Mouse (Mus musculus) forebrain, postnatal 0 days (tissue): ENCODE data around the gene Shank2. TPM values are rescaled to one million over a fixed set of nuclear protein-coding genes. Genes with fewer than 3 reads are reported as not detected.

Experiments
- ATAC-seq: fragments of 200-750 bp; cut with Nextera tagmentation; 2 replicates; pipeline ENCODE4 v1.8.0; 2017; ENCODE audit warnings: mild to moderate bottlenecking, moderate library complexity
- DNase-seq: peaks from one replicate; pipeline ENCODE4 v3.0.0-alpha.2; 2015
- H3K27ac ChIP-seq: fragments of 300-500 bp; sonication (generic); 2 replicates; pipeline ENCODE4 v1.5.1; 2014; ENCODE audit warnings: low read depth, mild to moderate bottlenecking, antibody characterized with exemption, low read length, moderate library complexity, mixed read lengths
- H3K27me3 ChIP-seq: fragments of 300-500 bp; sonication (generic); 2 replicates; pipeline ENCODE4 v1.6.1; 2014; ENCODE audit warnings: mild to moderate bottlenecking, low read length, mixed read lengths; ENCODE audit not compliant: insufficient read depth
- H3K36me3 ChIP-seq: fragments of 300-500 bp; sonication (generic); 2 replicates; pipeline ENCODE4 v1.6.1; 2014; ENCODE audit warnings: mild to moderate bottlenecking, moderate library complexity; ENCODE audit not compliant: insufficient read depth
- H3K4me1 ChIP-seq: fragments of 300-500 bp; sonication (generic); 2 replicates; pipeline ENCODE4 v1.6.1; 2014; ENCODE audit warnings: antibody characterized with exemption; ENCODE audit not compliant: insufficient read depth
- H3K4me2 ChIP-seq: fragments of 300-500 bp; sonication (generic); 2 replicates; pipeline ENCODE4 v1.6.1; 2014; ENCODE audit warnings: low read depth, mild to moderate bottlenecking, moderate library complexity
- H3K4me3 ChIP-seq: fragments of 300-500 bp; sonication (generic); 2 replicates; pipeline ENCODE4 v1.5.1; 2014; ENCODE audit warnings: low read depth, low read length, mixed read lengths
- H3K9ac ChIP-seq: fragments of 300-500 bp; sonication (generic); 2 replicates; pipeline ENCODE4 v1.6.1; 2014; ENCODE audit warnings: mild to moderate bottlenecking
- H3K9me3 ChIP-seq: fragments of 300-500 bp; sonication (generic); 2 replicates; pipeline ENCODE4 v1.6.1; 2016; ENCODE audit warnings: low read length
- CTCF ChIP-seq: sonication (generic); IDR thresholded peaks from 2 replicates; pipeline ENCODE4 v1.5.1; 2016; ENCODE audit warnings: antibody characterized with exemption, control low read depth, low read depth
- WGBS: fragments of 180-500 bp; shearing (Covaris S2); extraction: QIAGEN DNeasy Blood & Tissue Kit; methylation state at CpG from one replicate; pipeline ENCODE4 v1.1.7; 2014; 5-methylcytosine and 5-hydroxymethylcytosine counted together
- polyA plus RNA-seq: library from polyadenylated mRNA; unstranded; fragments of >200 nt; fragmentation: Nextera tagmentation; extraction: Ambion mirVana; gene quantifications from 2 replicates; pipeline ENCODE4 v1.2.1, GENCODE M21; 2015
- total RNA-seq: library from RNA; depleted of rRNA; stranded (reverse); fragments of >200 nt; gene quantifications from 2 replicates; pipeline ENCODE4 v1.2.3, GENCODE M21; 2014

Gene Shank2
- total and polyA plus RNA-seq, 2 experiments from 2014 or later, result 8.8 to 29.0 TPM

- no peak overlapping the region for H3K4me2 ChIP-seq
- no peak overlapping the region for H3K4me3 ChIP-seq
- WGBS, result 18% methylated on average over 12 of the region's 12 CpGs
- no peak overlapping the region for H3K9ac ChIP-seq
- DNase-seq (peak; percentile 16), ATAC-seq (no peak)
- H3K4me1 ChIP-seq, result no peaks in the 10 kb centered on the region
- no peaks in the 10 kb centered on the region for H3K36me3 ChIP-seq
- no peak overlapping the region for H3K27ac ChIP-seq
- H3K9me3 ChIP-seq, result no peaks in the 10 kb centered on the region
- TF ChIP-seq CTCF, result peak; percentile 43; the same call in 1 of the 2 replicates
- no peaks in the 10 kb centered on the region for H3K27me3 ChIP-seq
Measured at GRCm38 (mm10) chr7:144052076-144052475, 50.3 kb downstream of the Shank2 start.

- H3K4me1 ChIP-seq, result no peaks in the 10 kb centered on the region
- H3K9ac ChIP-seq, result no peak overlapping the region
- no peaks in the 10 kb centered on the region for H3K27me3 ChIP-seq
- no peak for DNase-seq
- no peak overlapping the region for H3K4me2 ChIP-seq
- TF ChIP-seq CTCF, result no peak
- no peaks in the 10 kb centered on the region for H3K9me3 ChIP-seq
- no peak overlapping the region for H3K4me3 ChIP-seq
- ATAC-seq, result no peak
- no peaks in the 10 kb centered on the region for H3K36me3 ChIP-seq
- no peak overlapping the region for H3K27ac ChIP-seq
- 72% methylated on average over 6 of the region's 6 CpGs for WGBS
Measured at GRCm38 (mm10) chr7:144055188-144055587, 53.5 kb downstream of the Shank2 start.

- Histone ChIP-seq H3K4me3 (no peak overlapping the region), H3K4me1 (no peaks in the 10 kb centered on the region), H3K27me3 (no peaks in the 10 kb centered on the region), H3K9ac (no peak overlapping the region), H3K36me3 (no peaks in the 10 kb centered on the region), H3K9me3 (no peaks in the 10 kb centered on the region), H3K4me2 (no peak overlapping the region), H3K27ac (no peak overlapping the region)
- ATAC-seq, result no peak
- 76% methylated on average over 7 of the region's 7 CpGs for WGBS
- DNase-seq, result peak; percentile 38
- TF ChIP-seq CTCF, result peak; percentile 78
Measured at GRCm38 (mm10) chr7:144055702-144056531, 54.2 kb downstream of the Shank2 start.

- no peaks in the 10 kb centered on the region for H3K27me3 ChIP-seq
- no peaks in the 10 kb centered on the region for H3K4me1 ChIP-seq
- no peak overlapping the region for H3K9ac ChIP-seq
- no peak for ATAC-seq
- no peaks in the 10 kb centered on the region for H3K36me3 ChIP-seq
- no peak overlapping the region for H3K4me2 ChIP-seq
- no peaks in the 10 kb centered on the region for H3K9me3 ChIP-seq
- no peak for DNase-seq
- TF ChIP-seq CTCF, result no peak
- H3K27ac ChIP-seq, result no peak overlapping the region
- 84% methylated on average over 7 of the region's 7 CpGs for WGBS
- no peak overlapping the region for H3K4me3 ChIP-seq
Measured at GRCm38 (mm10) chr7:144070162-144070949, 68.6 kb downstream of the Shank2 start.

GRCm38 (mm10) chr7:144072219-144072618, 70.5 kb downstream of the Shank2 start:
- no peaks in the 10 kb centered on the region for H3K9me3 ChIP-seq
- DNase-seq (peak; percentile 66), ATAC-seq (no peak)
- H3K27ac ChIP-seq, result no peak overlapping the region
- no peaks in the 10 kb centered on the region for H3K36me3 ChIP-seq
- no peaks in the 10 kb centered on the region for H3K4me1 ChIP-seq
- TF ChIP-seq CTCF, result peak; percentile 79
- WGBS, result 54% methylated on average over 1 of the region's 1 CpGs
- H3K4me2 ChIP-seq, result no peak overlapping the region
- no peak overlapping the region for H3K9ac ChIP-seq
- H3K27me3 ChIP-seq, result no peaks in the 10 kb centered on the region
- no peak overlapping the region for H3K4me3 ChIP-seq

- Histone ChIP-seq H3K9ac (no peak overlapping the region), H3K4me1 (no peaks in the 10 kb centered on the region)
- WGBS, result 89% methylated on average over 2 of the region's 2 CpGs
Measured at GRCm38 (mm10) chr7:144072856-144073255, 71.1 kb downstream of the Shank2 start.

GRCm38 (mm10) chr7:144074718-144075117, 73.0 kb downstream of the Shank2 start:
- no peak overlapping the region for H3K9ac ChIP-seq
- no peaks in the 10 kb centered on the region for H3K36me3 ChIP-seq
- TF ChIP-seq CTCF, result peak; percentile 88
- H3K27ac ChIP-seq, result no peak overlapping the region
- DNase-seq (peak; percentile 89), ATAC-seq (peak; percentile 63)
- H3K27me3 ChIP-seq, result no peaks in the 10 kb centered on the region
- no peak overlapping the region for H3K4me2 ChIP-seq
- 21% methylated on average over 3 of the region's 3 CpGs for whole genome bisulfite sequencing
- H3K4me1 ChIP-seq, result no peaks in the 10 kb centered on the region
- H3K9me3 ChIP-seq, result no peaks in the 10 kb centered on the region
- no peak overlapping the region for H3K4me3 ChIP-seq

More at GRCm38 (mm10) chr7:144072856-144073255, 71.1 kb downstream of the Shank2 start:
- no peak for TF ChIP-seq CTCF
- ATAC-seq, result no peak
- Histone ChIP-seq H3K4me3 (no peak overlapping the region), H3K4me2 (no peak overlapping the region), H3K27me3 (no peaks in the 10 kb centered on the region), H3K36me3 (no peaks in the 10 kb centered on the region), H3K27ac (no peak overlapping the region), H3K9me3 (no peaks in the 10 kb centered on the region)
- DNase-seq, result no peak
